In the genomic region with DNA sequence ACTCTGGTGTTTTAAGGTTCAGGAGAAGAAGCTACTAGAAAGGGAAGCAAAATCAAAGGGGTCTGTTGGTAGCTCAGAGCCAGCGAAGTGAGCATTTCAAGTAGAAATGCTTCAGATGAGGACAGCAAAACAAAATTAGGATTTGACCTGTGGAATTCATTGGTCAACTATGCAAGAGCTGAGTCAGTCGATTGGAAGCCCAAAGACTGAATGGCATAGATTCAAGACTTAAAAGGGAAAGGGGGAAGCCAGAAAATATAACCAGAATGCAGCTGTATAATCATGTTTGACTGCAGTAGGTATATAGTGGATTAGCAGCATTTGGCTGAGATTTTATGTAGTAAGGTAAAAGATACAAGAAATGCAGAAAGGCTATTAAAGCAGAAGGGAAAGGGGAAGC, we compare ENCODE assay signal across 15 mouse cellular contexts. TPM values are rescaled to one million over a fixed set of nuclear protein-coding genes. Genes with fewer than 3 reads are reported as not detected.
"Had no signal": no experiment of that assay in that cellular context is flagged by ENCODE, and none has a peak within 500 bp of the region (broad histone marks: within the 10 kb centered on the region; RNA-seq: fewer than 3 reads in every experiment).

No protein-coding gene starts in this region.

- H3K36me3 ChIP-seq: midbrain, embryonic 10.5 days; midbrain, embryonic 12.5 days; midbrain, embryonic 15.5 days; neural tube, embryonic 12.5 days; stomach, embryonic 15.5 days had no signal

- H3K4me2 ChIP-seq: lung, embryonic 14.5 days; midbrain, embryonic 12.5 days; midbrain, embryonic 15.5 days; neural tube, embryonic 12.5 days; stomach, embryonic 15.5 days had no signal

- H3K27ac ChIP-seq: midbrain, embryonic 10.5 days; midbrain, embryonic 12.5 days; midbrain, embryonic 15.5 days; neural tube, embryonic 12.5 days; stomach, embryonic 15.5 days; stomach, postnatal 0 days had no signal

- ATAC-seq: midbrain, embryonic 15.5 days had no signal

- H3K9me3 ChIP-seq: midbrain, embryonic 10.5 days; midbrain, embryonic 12.5 days; midbrain, embryonic 15.5 days; neural tube, embryonic 12.5 days; stomach, embryonic 15.5 days had no signal

- H3K9ac ChIP-seq: lung, embryonic 14.5 days; midbrain, embryonic 12.5 days; midbrain, embryonic 15.5 days; neural tube, embryonic 12.5 days; stomach, embryonic 15.5 days had no signal

- H3K4me3 ChIP-seq: midbrain, embryonic 10.5 days; midbrain, embryonic 12.5 days; midbrain, embryonic 15.5 days; neural tube, embryonic 12.5 days; stomach, embryonic 15.5 days had no signal

- DNase-seq: lung, adult 18-20 months; lung, embryonic 14.5 days; lung, postnatal 10 days; lung, postnatal 4 days; right cerebral cortex, postnatal 14 days; thymus, adult 2 months; thymus, postnatal 25 days had no signal

- H3K4me1 ChIP-seq: midbrain, embryonic 12.5 days; stomach, embryonic 15.5 days had no signal

- H3K27me3 ChIP-seq: midbrain, embryonic 12.5 days; midbrain, embryonic 15.5 days; neural tube, embryonic 12.5 days; stomach, embryonic 15.5 days had no signal

RNA-seq across cellular contexts. Expression of a gene that starts 26.8 kb away (rescaled TPM):
- polyA plus RNA-seq: liver, embryonic 16.5 days; lung, embryonic 14.5 days; midbrain, embryonic 10.5 days; midbrain, embryonic 12.5 days; midbrain, embryonic 15.5 days; midbrain, postnatal 0 days; neural tube, embryonic 12.5 days; stomach, postnatal 0 days had no signal
